Mouse (Mus musculus) small intestine, adult 2 months (tissue): ENCODE results near the gene Eno1.

ENCODE experiments used
- CTCF ChIP-seq: fragments of 200-500 bp; IDR thresholded peaks from 2 replicates; pipeline ENCODE4 v1.5.1; 2012; ENCODE audit warnings: low read depth, mild to moderate bottlenecking, control low read depth, inconsistent platforms, low read length, moderate library complexity, mixed read lengths; ENCODE audit not compliant: insufficient replicate concordance, insufficient read length; ENCODE audit errors: extremely low read depth
- POLR2A ChIP-seq: fragments of 200-500 bp; IDR thresholded peaks from 2 replicates; pipeline ENCODE4 v1.6.1; 2012; ENCODE audit warnings: low read depth, mild to moderate bottlenecking, control low read depth, inconsistent platforms, low read length, moderate library complexity

DNA sequence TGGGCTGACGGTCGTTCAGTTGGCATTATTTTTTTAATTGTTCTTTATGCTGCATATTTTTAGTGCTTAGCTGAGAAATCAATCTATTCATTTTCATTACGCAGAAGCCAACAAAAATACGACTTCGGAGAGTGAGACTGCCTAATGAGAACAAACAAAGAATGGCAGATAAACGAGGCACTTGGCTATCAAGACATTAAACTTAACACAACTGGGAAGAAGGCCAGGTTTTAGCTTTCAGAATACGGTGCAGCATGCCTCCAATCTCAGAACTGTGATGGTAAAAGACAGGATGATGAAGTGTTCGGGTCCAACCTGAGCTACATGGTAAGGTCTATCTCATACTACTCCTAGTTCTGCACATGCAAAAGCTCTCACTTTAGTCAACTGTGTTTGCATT lies 25.8 kb downstream of the Eno1 start:
- TF ChIP-seq CTCF (no peak), POLR2A (no peak)
